Mouse (Mus musculus) right cerebral cortex, adult 2 months (tissue): ENCODE measurements at regions not wholly inside any gene's neighbourhood (a gene's known extent, or its start where the extent isn't known, plus 50 kb on each side); places are given as distances from the start of the nearest gene placed in this dataset.

Experiments
- DNase-seq, 2 experiments: peaks; one replicate each; pipeline ENCODE4 v3.0.0; 2021 to 2022; ENCODE audit warnings: low spot score in 2 of 2

GRCm38 (mm10) chr15:85660528-85661392, 74.0 kb upstream of the Ppara start:
- no peak for DNase-seq

GRCm38 (mm10) chr15:85661393-85661690, 73.4 kb upstream of the Ppara start:
- DNase-seq = no peak

DNA sequence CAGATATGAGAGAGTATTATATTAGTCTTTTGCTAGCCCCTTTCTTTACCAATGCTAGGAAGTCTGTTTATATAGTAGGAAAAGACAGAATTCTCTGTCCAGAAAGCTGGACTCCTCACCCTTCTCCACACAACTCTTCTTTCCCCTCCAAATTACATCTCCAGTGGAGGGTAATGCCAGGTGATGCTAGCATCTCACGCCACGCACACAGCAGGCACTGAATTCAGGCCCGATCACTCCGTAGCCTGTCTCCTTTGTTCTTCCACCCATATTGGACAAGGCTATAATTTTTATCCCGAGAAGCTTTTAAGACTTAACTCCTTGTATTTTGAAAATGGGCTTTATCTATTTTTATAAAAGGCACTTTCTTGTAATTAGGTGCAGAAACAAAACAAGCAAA, 73.0 kb upstream of the Ppara start:
- no peak for DNase-seq

DNA sequence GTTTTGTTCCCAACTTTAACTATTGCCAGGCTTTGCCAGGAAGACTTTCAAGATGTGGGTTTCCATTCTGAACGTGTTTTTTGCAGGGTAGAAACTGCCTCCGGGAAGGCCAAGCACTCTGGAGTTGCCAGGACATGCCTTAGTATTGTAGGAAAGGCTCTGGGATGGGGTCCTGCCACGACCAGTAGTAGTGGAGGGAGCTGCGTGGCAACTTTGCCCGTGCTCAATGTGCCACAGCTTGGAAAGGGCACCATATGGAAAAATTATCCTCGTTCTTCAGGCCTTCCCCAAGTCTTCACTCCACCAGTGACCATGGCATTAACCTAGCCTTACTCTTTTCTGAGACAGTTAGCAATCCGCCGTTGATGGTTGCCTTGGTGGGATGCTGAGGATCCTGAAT, 72.5 kb upstream of the Ppara start:
- no peak for DNase-seq

DNA sequence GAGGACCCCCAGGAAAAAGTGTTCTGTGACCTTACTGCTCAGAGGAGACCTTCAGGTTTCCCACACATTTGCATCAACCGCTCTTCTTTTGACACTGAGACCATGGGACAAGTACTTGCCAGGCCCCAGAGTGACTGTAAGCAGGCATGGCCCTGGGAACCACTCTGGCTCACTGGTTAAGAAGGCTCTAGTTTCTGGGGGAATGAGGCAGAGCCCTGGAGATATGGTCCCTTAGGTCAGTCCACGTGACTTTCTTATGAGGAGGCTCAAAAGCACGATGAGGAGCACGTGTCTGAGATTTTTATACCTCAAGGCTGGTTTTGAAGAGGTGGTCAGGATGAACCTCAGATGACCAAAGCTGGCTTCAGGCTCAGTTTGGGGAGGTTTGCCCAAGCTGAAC, 72.1 kb upstream of the Ppara start:
- DNase-seq = no peak

- DNase-seq = no peak
Measured at GRCm38 (mm10) chr15:85663757-85664431, 70.9 kb upstream of the Ppara start.

DNA sequence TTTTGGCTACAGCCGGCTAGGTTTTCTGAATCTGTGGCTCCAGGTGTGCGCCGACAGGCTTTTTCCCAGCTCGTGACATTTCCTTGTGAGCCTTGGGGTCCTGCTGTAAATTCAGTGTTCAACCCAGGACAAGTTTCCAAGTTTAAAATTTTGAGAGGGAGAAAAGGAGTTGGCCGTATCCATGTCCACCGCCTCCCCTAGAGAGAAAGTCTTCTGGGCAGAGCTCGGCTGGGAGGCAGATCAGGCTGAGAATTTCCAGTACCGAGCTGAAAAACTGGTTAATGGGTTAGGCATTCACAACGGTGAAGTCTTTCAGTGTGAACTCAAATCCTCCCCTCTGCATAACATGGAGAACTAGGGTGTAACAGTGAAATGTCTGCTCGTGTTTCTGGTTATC, 70.4 kb upstream of the Ppara start:
- DNase-seq = no peak

- DNase-seq = no peak
Measured at GRCm38 (mm10) chr15:85665181-85665821, 69.5 kb upstream of the Ppara start.

DNA sequence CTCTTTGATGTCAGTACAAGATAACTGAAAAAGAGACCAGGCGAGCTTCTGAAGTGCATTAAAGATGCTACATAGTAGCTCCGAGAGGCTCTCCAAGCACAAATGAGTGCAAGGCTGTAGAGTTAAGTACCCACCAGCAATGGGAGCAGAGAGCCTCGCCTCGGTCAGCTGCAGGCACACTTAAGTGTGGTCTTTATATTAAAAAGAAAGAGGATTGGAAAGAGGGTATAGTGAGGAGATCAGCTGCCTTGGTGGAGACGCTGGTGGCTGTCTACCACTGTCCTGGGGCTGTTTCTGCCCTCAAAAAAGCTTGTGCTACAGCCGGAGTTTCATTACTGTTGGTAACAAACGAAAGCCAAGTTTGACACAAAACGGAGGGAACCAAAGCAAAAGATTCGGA, 68.3 kb upstream of the Ppara start:
- DNase-seq = no peak

DNA sequence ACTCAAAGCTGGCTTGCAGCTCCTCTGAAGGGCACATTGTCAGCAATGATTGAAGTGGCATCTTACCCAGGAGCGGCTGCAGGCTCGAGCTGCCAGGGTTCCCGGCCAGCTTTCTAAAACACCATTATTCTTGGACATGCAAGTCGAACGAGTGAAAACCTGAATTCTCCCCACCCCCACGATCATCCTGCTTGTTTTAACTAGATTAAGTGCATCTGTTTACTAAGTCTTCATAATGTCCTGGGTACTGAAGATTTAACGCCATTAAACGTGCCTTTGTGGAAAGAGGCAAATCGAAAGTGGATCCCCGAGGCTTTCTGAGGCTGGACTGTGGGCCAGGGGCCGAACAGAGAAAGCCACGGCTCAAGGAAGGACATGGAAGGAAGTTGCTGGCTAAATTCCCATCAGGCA, 67.4 kb upstream of the Ppara start:
- DNase-seq = peak in 1 of 2 experiments; percentile 40

- DNase-seq = no peak
Measured at GRCm38 (mm10) chr15:85667906-85668590, 66.7 kb upstream of the Ppara start.

DNA sequence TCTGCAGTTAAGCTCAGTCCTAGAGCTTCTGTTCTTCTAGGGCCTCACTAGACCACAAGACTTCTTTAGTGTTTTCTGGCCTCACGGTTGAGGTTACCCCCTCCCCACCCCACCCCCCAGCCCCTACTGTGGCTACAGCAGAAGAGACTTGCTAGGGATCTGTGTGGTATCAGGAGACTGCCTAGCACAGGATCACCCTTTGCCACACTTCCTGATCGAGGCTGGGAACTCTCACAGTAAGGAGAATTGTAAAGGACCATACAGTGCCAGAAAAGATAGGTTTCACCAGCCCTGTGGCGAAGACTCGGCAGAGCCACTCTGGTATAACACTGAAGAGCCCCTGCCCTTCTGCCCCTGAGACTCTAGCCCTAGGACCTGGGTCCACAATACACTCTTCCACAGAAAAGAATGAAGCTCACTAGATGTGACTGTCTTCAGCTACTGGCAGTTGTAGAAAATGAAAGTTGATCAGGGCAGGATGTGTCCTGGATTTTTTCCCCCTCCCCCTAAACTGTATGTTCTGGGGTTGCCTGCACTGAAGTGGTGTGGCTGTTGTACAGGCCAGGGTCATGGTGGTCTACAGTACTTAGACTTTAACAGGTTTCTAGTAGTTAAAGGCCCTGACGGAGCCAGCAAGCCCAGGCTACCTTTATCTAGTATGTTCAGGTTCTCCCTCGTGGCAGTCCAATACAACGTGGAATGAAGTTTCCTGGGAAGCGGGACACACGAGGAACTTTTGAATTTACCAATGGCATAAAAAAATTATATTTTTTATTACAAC, 65.7 kb upstream of the Ppara start:
- peak in 1 of 2 experiments; percentile 24 for DNase-seq

DNA sequence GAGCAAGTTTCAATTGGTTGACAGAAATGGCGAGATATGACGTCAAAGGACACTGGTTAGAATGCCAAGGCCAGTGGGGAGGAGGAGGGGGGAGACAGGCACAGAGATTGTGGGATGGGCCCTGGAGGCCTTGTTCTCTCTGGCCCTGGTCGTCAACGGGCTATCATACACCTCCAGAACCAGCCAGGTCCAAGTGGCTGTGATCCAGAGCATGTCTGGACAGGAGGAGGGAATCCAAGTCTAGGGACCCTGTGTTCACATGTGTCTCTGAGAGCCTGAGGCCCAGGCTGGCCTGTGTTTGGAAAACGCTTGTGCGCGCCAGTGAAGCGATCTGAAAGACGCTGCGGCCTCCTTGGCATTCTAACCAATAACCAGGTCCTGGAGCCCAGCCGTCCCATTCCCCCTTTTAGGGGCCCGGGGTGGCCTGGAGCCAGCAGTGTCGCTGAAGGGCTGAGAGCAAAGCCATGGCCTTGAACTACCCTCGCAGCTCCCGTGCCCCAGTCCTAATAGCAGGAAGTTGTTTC, 65.1 kb upstream of the Ppara start:
- peak; percentile 61 to 78 for DNase-seq

DNA sequence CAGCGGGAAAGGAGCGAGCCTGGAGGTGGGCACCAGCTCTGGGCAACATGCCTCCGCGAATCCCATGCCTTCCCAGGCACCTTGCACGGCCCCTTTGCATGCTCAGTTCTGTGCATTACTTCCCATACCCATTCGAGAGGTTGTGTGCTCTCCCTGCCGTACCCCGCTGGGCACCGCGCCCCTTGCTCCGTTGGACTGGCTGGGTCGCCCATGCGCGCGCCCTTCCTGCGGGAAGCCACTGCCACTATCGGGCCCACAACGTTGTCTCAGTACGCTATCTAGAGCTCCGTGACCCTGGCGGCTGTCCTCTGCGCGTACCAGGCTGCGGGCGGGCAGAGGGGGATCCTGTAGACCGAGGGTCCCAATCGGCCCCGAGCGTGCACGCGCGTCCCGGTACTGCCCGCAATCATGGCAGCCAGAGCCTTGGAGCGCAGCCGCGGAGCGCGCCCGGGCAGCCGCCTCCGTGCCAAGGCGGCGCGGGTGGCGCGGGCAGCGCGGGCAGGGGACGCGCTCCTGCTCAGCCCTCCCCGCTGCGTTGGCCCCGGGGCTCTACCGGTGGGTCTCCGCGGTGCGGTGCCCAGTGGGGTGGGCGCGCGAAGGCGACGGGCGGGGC, 64.5 kb upstream of the Ppara start:
- DNase-seq = peak; percentile 65 to 74

DNA sequence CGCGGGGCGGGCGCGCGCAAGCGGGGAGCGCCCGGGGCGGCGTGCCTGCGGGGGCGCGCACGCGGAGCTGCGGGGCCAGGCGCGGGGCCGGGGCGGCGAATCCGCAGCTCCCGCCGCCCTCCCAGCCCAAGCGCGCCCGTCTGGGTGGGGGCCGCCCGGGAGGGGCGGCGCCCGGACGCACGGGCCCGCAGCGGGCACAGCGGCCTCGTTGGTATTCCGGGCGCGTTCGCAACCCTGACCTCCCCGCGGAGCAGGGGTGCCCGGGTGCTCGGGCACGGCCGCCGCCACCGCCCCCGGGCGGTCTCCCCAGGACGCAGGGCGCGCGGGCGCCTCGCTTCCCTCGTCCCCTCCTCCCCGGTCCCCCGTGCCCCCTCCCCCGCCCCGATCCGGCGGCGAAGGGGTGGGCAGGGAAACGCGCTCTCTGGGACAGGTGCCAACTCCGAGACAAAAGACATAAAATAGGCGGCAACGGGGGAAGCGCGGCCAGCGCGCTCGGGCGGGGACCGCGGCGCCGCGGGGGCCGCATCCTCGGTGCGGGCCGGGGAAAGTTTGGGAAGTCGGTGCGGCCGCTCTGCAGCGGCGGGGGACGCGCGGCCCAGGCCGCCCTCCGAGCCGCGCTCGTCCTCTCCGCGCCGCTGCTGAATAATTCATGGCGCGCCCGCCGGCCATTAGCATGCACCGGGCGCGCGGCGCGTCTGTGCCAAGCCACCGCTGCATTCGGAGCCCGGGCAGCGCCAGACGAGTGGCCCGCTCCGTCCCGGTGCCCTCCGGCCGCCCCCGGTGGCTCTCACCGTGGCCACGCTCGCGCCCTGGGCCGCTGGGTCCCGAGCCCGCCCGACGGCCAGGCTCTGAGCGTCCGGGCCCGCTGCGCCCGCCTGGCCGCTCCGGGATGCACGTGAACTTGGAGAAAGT, 63.7 kb upstream of the Ppara start:
- peak; percentile 87 to 88 for DNase-seq

DNA sequence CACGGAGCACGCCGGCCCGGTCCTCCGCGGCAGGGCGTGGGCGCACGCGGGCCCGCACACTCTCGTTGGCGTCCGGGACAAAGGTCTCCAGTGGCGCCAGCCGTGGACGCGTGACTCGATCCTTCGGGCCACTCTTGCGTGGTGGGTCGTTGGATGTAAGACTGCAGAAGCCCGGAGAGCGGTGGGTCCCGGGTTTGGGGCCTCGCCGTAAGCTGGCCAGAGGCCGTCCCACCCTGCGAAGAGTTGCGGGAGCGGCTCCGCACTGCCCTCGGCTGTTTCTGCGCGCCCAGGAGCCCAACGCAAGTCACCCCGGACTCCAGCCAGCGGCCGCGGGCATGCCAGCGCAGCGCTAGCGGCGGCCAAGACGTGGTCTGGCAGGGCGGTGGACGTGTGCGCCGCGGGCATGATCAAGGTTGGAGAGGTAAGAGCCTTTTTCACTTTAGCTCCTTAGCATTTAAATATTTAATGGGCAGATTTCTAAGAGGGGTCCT, 63.0 kb upstream of the Ppara start:
- peak in 1 of 2 experiments; percentile 30 for DNase-seq

DNA sequence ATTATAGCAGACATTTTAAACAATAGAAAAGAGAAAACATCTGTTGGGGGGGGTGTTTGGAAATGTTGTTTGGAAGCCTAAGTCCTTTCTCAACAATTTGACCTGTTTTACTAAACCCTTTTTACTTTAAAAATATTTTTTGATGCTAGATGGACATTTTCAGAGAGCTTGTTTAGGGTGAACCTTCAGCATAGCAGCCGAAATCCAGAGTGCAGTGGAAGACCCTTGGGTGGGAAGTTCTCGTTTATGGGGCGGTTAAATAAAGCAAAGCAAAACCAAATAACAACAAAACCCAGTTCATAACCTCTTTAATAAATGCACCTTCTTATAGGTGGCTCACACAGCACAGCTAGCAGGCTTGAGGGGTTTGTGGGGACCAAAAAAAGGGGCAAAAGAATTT, 62.4 kb upstream of the Ppara start:
- no peak for DNase-seq

DNA sequence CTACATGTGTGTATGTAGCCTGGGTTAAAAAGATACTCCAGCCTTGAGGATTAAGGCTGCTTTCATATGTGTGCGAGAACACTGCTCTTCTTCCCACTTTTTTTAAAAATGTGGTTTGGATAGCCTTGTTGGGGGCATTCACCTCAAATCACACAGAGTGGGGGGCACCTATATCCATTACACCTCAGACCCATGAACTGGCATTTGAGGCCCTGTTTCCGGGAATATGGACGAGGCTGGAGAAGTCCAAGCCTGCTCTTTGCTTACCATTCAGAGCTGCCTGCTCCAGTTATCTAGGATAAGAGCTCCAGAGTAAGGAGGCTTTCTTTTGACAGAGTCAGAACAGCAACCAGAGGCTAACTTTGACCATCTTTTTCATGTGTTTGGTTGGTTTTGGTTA, 61.9 kb upstream of the Ppara start:
- no peak for DNase-seq

DNA sequence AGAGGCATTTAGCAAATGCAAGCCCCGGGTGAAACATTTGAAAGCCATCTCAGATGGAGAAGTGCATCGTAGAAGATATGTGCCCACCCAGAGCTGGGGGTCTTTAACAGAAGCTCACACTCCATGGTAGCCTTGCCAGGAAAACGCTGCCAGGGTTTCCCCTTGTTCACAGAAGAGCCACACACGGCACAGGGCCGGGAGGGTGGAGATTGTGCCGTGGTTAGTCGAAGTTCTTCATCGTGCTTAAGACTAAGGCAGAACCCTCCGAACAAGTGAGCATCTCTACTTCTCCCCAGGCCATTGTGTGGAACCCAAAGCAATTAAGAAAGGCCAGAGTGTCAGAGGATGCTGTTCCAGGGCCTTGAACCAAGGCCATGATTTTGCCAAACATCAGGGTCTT, 61.3 kb upstream of the Ppara start:
- no peak for DNase-seq
